Mouse (Mus musculus) liver, embryonic 15.5 days (tissue): ENCODE measurements at regions not wholly inside any gene's neighbourhood (a gene's known extent, or its start where the extent isn't known, plus 50 kb on each side); places are given as distances from the start of the nearest gene placed in this dataset.

Experiments
- ATAC-seq: fragments of 200-750 bp; cut with Nextera tagmentation; 2 replicates; pipeline ENCODE4 v1.8.0; 2017; ENCODE audit warnings: moderate number of reproducible peaks, mild to moderate bottlenecking, moderate library complexity; ENCODE audit not compliant: insufficient read depth
- H3K27ac ChIP-seq: fragments of 300-500 bp; sonication (generic); replicated peaks from 2 replicates; pipeline ENCODE4 v1.5.1; 2015; ENCODE audit warnings: mild to moderate bottlenecking, inconsistent platforms
- H3K27me3 ChIP-seq: fragments of 300-500 bp; sonication (generic); 2 replicates; pipeline ENCODE4 v1.6.1; 2015; ENCODE audit warnings: mild to moderate bottlenecking, inconsistent platforms
- H3K36me3 ChIP-seq: fragments of 300-500 bp; sonication (generic); replicated peaks from 2 replicates; pipeline ENCODE4 v1.6.1; 2015; ENCODE audit warnings: moderate library complexity, mild to moderate bottlenecking, inconsistent platforms
- H3K4me1 ChIP-seq: fragments of 300-500 bp; sonication (generic); replicated peaks from 2 replicates; pipeline ENCODE4 v1.6.1; 2015; ENCODE audit warnings: inconsistent platforms
- H3K4me2 ChIP-seq: fragments of 300-500 bp; sonication (generic); 2 replicates; pipeline ENCODE4 v1.6.1; 2015; ENCODE audit warnings: moderate library complexity, mild to moderate bottlenecking, inconsistent platforms
- H3K4me3 ChIP-seq: fragments of 300-500 bp; sonication (generic); replicated peaks from 2 replicates; pipeline ENCODE4 v1.5.1; 2015; ENCODE audit warnings: mild to moderate bottlenecking, inconsistent platforms
- H3K9ac ChIP-seq: fragments of 300-500 bp; sonication (generic); 2 replicates; pipeline ENCODE4 v1.6.1; 2015; ENCODE audit warnings: moderate library complexity, mild to moderate bottlenecking, inconsistent platforms
- H3K9me3 ChIP-seq: fragments of 300-500 bp; sonication (generic); replicated peaks from 2 replicates; pipeline ENCODE4 v1.6.1; 2016; ENCODE audit warnings: inconsistent platforms
- WGBS: fragments of 180-500 bp; shearing (Covaris S2); methylation state at CpG from one replicate; pipeline ENCODE4 v1.1.7; 2015; ENCODE audit warnings: mixed read lengths; ENCODE audit not compliant: insufficient replicate concordance; 5-methylcytosine and 5-hydroxymethylcytosine counted together

GRCm38 (mm10) chr13:37683045-37683679 is 95.0 kb upstream of the Rreb1 start:
- 63% methylated on average over 6 of the region's 6 CpGs for WGBS
- Histone ChIP-seq H3K9me3 (no peaks in the 10 kb centered on the region), H3K4me2 (no peak overlapping the region), H3K9ac (no peak overlapping the region), H3K27me3 (no peaks in the 10 kb centered on the region), H3K27ac (no peak overlapping the region), H3K4me1 (no peaks in the 10 kb centered on the region), H3K36me3 (no peaks in the 10 kb centered on the region), H3K4me3 (no peak overlapping the region)
- ATAC-seq: no peak

DNA sequence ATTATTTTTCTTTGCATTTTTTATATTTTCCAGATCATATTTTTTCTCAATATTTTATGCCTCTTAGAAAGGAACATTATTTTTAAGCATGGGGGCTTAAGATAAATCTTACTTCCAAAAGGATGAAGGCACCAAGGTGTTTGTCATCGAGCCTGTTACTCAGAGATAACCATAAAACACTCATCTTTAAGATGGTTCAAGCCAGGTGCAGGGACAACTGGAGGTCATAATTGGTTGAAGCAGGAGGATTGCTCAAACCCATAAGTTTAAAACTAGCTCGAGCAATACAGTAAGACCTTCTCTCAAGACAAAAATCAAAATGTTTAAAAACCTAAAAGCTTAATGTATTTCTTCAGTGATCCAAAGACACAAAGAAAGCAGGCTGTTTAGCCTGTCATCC is 92.6 kb upstream of the Rreb1 start:
- no peaks in the 10 kb centered on the region for H3K9me3 ChIP-seq
- no peak overlapping the region for H3K4me3 ChIP-seq
- no peaks in the 10 kb centered on the region for H3K4me1 ChIP-seq
- 38% methylated on average over 2 of the region's 2 CpGs for WGBS
- H3K4me2 ChIP-seq: no peak overlapping the region
- no peak overlapping the region for H3K27ac ChIP-seq
- no peaks in the 10 kb centered on the region for H3K27me3 ChIP-seq
- no peaks in the 10 kb centered on the region for H3K36me3 ChIP-seq
- no peak overlapping the region for H3K9ac ChIP-seq
- no peak for ATAC-seq

DNA sequence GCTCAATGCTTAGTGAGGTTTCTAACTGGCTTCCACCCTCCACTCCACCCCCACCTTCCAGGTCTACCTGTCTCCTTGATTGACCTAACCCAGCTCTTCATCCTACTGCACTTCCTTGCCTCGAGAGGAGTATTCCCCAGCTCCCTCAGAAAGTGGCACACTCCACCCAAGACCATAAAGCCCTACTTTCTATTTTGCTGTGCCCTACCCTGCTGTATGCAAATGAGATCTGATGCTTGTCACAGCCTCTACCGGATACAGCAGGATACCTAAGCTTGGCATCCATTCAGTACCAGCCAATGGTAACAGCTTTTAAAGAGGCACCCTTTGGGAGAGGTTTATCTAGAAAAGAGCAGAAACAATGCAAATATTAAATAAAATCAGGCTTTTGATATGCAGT is 92.1 kb upstream of the Rreb1 start:
- Histone ChIP-seq H3K4me3 (no peak overlapping the region), H3K27ac (no peak overlapping the region), H3K36me3 (no peaks in the 10 kb centered on the region), H3K9ac (no peak overlapping the region), H3K9me3 (no peaks in the 10 kb centered on the region), H3K27me3 (no peaks in the 10 kb centered on the region), H3K4me1 (no peaks in the 10 kb centered on the region), H3K4me2 (no peak overlapping the region)
- 50% methylated on average over 2 of the region's 2 CpGs for WGBS
- no peak for ATAC-seq

DNA sequence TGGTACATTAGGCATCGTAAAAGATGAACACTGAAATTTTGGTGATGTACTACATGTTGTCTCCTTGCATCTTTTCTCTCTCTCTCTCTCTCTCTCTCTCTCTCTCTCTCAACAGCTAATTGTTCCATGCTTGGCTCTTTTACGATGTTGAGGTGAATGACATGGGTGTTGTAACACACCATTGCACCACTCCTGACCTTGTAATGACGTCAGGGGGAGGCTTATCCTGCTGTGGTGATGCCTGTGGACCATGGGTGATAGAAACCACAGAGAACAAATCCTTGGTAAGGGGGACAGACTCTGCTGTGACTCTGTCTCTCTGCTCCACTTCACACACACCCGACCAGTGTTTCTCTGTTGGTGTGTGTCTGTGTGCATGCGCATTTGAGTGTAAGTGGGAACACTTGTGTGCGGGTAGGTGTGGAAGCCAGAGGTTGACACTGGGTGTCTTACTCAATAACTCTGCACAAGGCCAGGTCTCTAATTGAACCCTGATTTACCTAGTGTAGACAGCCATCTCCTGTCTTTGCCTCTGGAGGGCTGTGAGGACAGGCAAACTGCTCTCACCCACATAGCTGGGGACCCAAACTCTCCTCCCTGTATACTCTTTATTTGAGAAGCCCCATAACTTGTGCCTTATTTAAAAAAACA is 88.9 kb upstream of the Rreb1 start:
- Histone ChIP-seq H3K4me2 (no peak overlapping the region), H3K4me1 (no peaks in the 10 kb centered on the region), H3K4me3 (no peak overlapping the region), H3K27me3 (no peaks in the 10 kb centered on the region), H3K9me3 (no peaks in the 10 kb centered on the region), H3K9ac (no peak overlapping the region), H3K27ac (no peak overlapping the region), H3K36me3 (no peaks in the 10 kb centered on the region)
- 75% methylated on average over 6 of the region's 6 CpGs for WGBS
- no peak for ATAC-seq

DNA sequence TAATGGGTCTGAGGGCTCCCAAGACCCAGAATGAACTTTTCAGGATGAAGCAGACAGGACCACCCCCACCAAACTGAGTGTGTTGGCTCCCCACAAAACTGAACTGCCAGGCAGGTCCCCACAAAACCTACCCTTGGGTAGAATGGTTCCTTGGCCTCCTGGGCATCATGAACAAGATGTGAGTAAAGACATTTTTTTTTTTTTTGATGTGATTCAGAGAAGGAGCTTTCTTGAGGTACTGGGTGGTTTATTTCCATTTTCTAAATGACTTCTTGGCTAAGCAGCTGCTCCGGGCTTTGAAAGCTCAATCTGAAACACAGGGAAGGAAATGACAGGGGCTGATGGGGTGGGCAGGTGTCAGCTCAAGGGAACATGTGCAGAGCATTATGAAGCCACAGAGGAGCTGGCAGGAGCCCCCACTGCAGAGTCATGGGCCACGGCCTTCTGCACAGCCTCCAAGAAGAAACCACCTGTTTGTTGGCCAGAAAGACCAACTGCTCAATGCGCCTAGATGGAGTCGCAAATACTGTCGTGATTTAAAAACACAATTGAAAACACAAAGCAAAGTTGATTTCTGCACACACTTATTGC is 86.2 kb upstream of the Rreb1 start:
- Histone ChIP-seq H3K4me3 (no peak overlapping the region), H3K4me1 (no peaks in the 10 kb centered on the region), H3K9ac (no peak overlapping the region), H3K9me3 (no peaks in the 10 kb centered on the region), H3K27me3 (no peaks in the 10 kb centered on the region), H3K27ac (no peak overlapping the region), H3K4me2 (no peak overlapping the region), H3K36me3 (no peaks in the 10 kb centered on the region)
- ATAC-seq: no peak
- WGBS: 46% methylated on average over 5 of the region's 5 CpGs

GRCm38 (mm10) chr13:37693617-37694016 is 84.6 kb upstream of the Rreb1 start:
- Histone ChIP-seq H3K4me1 (no peaks in the 10 kb centered on the region), H3K36me3 (no peaks in the 10 kb centered on the region), H3K4me2 (no peak overlapping the region), H3K9me3 (no peaks in the 10 kb centered on the region), H3K27me3 (no peaks in the 10 kb centered on the region), H3K4me3 (no peak overlapping the region), H3K9ac (no peak overlapping the region), H3K27ac (no peak overlapping the region)
- 58% methylated on average over 3 of the region's 3 CpGs for WGBS
- no peak for ATAC-seq

- no peak overlapping the region for H3K27ac ChIP-seq
- WGBS: 8% methylated on average over 1 of the region's 1 CpGs
- no peak overlapping the region for H3K4me3 ChIP-seq
- peaks cover 15% of the 10 kb centered on the region for H3K4me1 ChIP-seq
- no peak overlapping the region for H3K9ac ChIP-seq
- H3K36me3 ChIP-seq: no peaks in the 10 kb centered on the region
- no peak for ATAC-seq
- no peaks in the 10 kb centered on the region for H3K27me3 ChIP-seq
- no peaks in the 10 kb centered on the region for H3K9me3 ChIP-seq
- H3K4me2 ChIP-seq: no peak overlapping the region
Observed at GRCm38 (mm10) chr13:37704475-37704874, 73.7 kb upstream of the Rreb1 start.

GRCm38 (mm10) chr13:37705482-37705881 is 72.7 kb upstream of the Rreb1 start:
- peaks cover 15% of the 10 kb centered on the region for H3K4me1 ChIP-seq
- H3K4me2 ChIP-seq: no peak overlapping the region
- H3K27me3 ChIP-seq: no peaks in the 10 kb centered on the region
- no peak overlapping the region for H3K27ac ChIP-seq
- no peak overlapping the region for H3K9ac ChIP-seq
- no peak overlapping the region for H3K4me3 ChIP-seq
- WGBS: 12% methylated on average over 2 of the region's 2 CpGs
- H3K9me3 ChIP-seq: no peaks in the 10 kb centered on the region
- peak; percentile 57 for ATAC-seq
- no peaks in the 10 kb centered on the region for H3K36me3 ChIP-seq

DNA sequence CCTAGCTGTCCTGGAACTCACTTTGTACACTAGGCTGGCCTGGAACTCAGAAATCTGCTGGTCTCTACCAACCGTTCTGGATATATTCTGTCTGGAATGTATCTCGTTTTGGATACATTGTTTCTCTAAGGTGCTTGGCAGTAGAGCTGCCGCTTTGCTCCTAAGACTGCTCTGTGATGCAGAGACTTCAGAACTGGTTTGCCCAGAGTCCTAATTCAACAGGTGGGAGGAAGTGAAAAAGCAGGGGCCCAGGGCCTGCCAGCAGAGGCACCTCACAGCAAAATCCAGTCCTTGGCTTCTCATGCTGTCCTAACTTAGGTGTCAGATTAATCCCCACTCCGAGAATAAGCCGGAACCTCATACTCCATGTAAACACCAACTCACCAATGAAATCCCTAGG is 67.3 kb upstream of the Rreb1 start:
- no peak overlapping the region for H3K27ac ChIP-seq
- no peak overlapping the region for H3K4me3 ChIP-seq
- H3K4me2 ChIP-seq: no peak overlapping the region
- no peak for ATAC-seq
- 63% methylated on average over 5 of the region's 5 CpGs for WGBS
- no peaks in the 10 kb centered on the region for H3K9me3 ChIP-seq
- peaks cover 25% of the 10 kb centered on the region for H3K4me1 ChIP-seq
- H3K27me3 ChIP-seq: no peaks in the 10 kb centered on the region
- H3K36me3 ChIP-seq: no peaks in the 10 kb centered on the region
- H3K9ac ChIP-seq: no peak overlapping the region

DNA sequence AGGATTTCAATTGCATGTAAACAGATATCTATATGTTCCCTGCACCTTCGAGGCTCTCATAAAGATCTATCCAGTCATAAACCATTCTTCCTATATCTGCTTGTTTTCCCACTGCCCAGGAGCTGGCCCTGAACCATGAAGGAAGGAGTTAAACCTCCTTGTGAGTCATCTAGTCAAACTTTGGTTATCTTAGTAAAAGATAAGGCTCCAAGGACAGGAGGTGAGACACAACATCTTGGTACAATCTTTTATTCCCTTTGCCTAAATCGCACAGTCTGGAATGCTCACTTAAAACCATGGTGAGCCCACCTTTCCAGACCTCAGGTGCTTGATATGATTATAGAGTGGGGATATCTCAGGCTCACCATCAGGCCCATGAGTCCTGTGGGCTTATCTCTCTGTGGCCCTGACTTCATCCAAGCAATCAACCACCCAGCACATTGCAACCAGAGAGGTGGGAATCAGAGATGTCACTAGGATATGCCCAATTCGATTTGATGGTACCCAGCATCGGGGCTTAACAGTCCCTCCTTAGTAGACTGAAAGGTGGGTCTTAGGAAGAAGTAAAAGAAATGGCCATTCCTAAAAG is 65.2 kb upstream of the Rreb1 start:
- no peak overlapping the region for H3K4me2 ChIP-seq
- H3K27ac ChIP-seq: no peak overlapping the region
- ATAC-seq: no peak
- no peak overlapping the region for H3K9ac ChIP-seq
- no peak overlapping the region for H3K4me3 ChIP-seq
- no peaks in the 10 kb centered on the region for H3K27me3 ChIP-seq
- no peaks in the 10 kb centered on the region for H3K36me3 ChIP-seq
- H3K4me1 ChIP-seq: peaks cover 33% of the 10 kb centered on the region
- no peaks in the 10 kb centered on the region for H3K9me3 ChIP-seq
- WGBS: 30% methylated on average over 4 of the region's 4 CpGs

- H3K4me2 ChIP-seq: no peak overlapping the region
- H3K27me3 ChIP-seq: no peaks in the 10 kb centered on the region
- no peak overlapping the region for H3K4me3 ChIP-seq
- no peak overlapping the region for H3K9ac ChIP-seq
- peak; percentile 73 for ATAC-seq
- peaks cover 35% of the 10 kb centered on the region for H3K4me1 ChIP-seq
- H3K9me3 ChIP-seq: no peaks in the 10 kb centered on the region
- WGBS: 41% methylated on average over 9 of the region's 9 CpGs
- H3K36me3 ChIP-seq: no peaks in the 10 kb centered on the region
- peak overlapping the region; percentile 67 for H3K27ac ChIP-seq
Observed at GRCm38 (mm10) chr13:37715058-37715712, 63.0 kb upstream of the Rreb1 start.
